Mouse (Mus musculus) cerebellum, adult 11-12 months (tissue): Measurements from ENCODE around the gene Oxa1l.
"Not testable (repeated sequence)": the region's sequence is repeated elsewhere in the genome, so short reads cannot be mapped to it uniquely, and the experiment has no call there.

ENCODE experiments used
- DNase-seq: peaks from one replicate; pipeline ENCODE4 v3.0.0; 2022

Gene Oxa1l

DNA sequence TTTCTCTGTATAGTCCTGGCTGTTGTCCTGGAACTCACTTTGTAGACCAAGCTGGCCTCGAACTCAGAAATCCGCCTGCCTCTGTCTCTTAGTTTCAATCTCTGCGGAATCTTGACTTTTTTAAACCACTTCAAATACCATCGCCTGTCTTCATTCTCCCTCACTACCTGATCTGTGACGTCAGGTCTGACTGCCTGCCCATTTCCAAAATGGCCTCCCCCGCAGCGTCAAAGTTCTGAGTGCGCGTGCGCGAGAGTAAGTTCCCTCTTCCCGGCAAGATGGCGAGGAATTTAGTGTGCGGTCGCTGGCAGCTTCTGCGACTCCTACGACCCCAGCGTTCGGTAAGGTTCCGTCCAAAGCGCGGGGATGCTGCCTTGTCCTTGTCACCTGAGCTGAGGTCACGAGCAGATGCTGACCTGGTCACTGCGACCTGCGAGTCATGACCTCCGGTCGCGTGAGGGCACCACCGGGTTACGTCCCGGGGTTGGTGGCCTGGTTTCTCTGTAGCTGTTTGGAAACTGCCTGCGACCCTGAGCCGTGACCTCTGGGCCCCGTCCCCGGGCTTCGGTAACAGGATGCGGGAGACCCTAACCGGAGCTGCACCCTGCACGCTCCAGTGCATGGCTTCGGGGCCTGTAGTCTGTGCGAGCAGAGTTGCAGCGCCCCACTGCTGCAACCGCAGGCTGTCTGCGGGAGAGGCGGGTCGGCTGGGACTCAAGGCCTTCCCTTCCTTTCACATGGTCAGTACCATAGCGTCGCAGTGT is at the start of gene Oxa1l:
Oxa1l (plus strand) TSS at position 258 of the 764 bp plus-strand sequence.
- peak; percentile 94 for DNase-seq

DNA sequence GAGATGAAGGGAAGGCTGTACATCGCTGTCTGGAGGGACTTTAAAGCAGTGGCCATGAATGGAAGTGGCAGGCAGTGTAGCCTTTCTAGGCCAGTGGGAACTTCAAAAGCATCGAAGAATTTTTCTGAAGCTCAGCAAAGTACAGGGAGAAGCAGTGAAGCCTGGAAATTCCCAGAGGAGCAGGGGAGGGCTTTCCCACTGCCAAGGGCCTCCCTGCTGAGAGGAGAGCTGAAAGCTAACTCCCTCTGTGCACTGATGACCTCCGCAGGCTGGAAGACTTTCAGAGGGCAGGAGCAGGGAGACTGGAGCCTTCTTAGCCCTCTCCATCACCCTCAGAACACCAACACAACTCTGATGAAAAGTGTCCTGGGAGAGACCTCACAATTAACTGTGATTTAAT is 48.9 kb upstream of the Oxa1l start:
- no peak for DNase-seq

DNA sequence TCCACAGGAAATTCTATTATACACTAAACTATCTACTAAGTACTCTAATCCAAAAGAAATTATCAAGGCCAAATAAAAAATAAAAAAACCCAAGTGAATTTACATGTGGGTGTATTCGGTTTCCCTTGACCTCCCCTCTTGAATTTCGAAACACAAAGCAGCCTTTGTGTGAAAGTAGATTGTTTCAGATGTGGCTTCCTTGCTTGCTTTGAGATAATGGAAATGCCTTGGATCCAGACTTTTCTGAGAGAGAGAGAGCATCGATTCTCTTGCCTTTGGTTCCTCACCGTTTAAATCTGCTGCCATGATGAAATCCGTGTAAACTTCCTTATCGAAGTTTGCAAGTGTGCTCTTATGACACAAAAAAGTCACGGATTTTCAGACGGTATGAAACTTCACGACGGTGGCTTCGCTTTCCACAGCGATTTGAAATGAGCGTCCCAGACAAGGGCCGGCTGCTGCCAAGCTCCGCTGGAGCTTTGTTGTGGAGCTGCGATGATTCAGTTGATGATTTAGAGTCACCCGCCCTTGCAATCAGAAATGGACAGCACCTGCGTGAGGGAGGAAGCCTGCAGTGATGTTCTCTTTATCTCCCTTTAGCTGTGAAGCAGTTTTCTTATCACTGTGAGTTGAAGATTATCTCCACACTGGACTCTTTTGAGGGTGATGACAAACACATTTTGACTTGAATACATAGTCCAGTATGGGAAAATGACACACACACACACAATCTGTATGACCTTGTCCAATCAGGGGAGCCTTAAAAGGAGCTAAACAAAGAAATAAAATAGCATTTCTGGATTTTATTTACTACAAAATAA is 38.9 kb upstream of the Oxa1l start:
- DNase-seq, result no peak

DNA sequence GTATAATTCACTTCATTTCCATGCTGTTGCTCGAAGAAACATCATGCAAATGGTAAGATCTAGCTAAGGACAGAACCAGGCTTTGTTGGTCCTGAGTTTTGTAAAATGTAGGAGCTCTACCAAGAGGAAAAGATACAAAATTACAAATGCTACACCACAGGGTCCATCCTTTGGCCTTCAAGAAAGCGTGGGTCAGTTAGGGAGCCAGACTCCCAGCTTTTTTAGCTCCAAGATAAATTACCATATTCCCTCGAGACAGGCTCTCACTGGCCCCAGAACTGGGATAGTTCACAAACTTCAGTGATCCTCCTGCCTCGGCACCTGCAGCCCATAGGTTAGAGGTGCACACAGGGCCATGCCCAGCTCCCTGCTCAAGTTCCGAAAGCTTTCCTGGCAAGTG is 36.1 kb upstream of the Oxa1l start:
- DNase-seq, result no peak

DNA sequence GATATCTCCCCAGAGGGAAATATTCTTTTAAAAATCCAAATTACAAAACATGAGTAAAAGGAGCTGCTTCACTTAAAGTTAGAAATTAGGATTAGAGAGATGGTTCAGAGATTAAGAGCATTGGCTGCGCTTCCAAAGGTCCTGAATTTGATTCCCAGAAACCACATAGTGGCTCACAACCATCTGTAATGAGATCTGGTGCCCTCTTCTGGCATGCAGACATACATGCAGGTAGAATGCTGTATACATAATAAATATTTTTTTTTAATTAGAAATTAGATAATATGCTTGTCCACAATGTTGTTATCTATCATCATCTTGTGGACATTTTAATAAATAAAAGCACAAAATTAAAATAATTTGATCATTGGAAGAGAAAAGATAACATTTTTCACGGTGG is 32.1 kb upstream of the Oxa1l start:
- DNase-seq, result no peak

DNA sequence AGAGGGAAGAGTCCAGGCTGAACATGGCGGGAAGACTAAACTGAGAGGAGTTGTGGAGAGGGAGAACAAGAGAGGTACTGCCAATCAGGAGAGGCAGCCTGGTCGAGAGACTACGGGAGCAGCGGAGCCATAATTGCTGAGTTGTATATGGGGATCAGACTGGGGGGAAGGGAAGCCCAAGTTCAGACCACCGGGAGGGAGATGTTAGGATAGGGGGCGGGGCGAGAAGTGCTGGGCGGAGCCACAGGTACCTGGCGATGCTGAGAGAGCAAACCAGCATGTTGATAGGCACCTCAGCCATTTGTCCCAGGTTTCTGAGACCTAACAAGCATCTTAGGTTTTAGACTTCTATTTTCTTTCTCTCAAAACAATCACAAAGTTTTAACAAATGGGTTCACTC is 31.4 kb upstream of the Oxa1l start:
- no peak for DNase-seq

DNA sequence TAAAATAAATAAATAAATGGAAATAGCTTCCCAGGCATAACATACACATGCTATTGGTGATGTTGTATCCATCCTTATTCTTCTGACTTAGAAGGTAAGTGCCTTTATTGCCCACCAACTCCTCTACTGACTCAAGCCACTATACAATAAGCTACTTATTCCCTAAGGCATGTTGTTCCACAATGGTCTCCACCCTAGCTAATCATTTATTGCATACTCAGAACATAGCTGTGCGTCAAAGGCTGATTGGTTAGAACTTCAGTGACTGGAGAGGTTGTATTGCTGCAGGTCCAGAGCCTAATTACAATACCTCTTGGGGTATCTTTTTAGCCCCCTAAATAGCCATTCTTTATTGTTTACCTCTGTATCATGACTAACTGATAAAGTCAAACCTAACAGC is 29.5 kb upstream of the Oxa1l start:
- DNase-seq, result no peak

DNA sequence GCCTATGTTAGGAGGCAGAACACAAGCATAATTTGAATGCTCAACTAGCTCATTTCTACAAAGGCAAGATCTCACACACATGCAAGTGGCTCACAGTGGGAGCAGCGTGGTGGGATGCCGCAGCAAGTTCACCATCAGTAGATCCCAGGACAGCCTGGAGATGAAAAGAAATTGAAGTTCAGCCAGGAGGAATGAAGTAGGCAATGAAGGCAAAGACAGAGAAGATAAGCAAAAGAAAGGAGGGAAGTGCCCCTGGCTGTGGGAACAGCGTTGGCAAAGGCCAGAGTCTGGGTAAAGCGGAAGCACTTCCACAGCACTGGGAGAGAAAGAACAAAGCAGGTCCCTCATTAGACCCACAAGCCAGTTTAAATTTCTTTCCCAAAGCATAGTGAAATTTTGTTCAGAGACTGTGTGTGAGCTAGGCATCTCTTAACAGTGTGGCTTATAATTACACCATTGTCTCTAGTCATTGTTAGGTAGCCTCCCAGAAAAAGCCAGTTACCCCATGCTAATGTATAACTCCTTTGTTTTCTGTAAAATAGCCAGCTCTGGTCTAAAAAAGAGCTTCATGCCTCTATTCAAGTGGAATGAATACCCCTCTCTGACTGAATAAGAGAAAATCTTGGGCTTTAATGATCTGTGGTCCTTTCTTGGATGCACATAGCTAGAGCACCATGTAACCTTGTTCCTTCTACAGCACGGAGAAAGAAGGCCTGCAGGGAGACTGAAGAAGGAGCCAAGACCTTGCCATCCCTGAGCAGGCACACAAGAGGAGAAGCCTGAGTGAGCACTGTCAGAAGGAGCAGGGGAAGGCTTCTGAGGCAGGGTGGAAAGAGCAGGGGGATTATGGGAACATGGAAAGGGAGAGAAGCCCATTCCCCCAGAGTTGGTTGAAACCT is 28.2 kb upstream of the Oxa1l start:
- DNase-seq, result no peak

DNA sequence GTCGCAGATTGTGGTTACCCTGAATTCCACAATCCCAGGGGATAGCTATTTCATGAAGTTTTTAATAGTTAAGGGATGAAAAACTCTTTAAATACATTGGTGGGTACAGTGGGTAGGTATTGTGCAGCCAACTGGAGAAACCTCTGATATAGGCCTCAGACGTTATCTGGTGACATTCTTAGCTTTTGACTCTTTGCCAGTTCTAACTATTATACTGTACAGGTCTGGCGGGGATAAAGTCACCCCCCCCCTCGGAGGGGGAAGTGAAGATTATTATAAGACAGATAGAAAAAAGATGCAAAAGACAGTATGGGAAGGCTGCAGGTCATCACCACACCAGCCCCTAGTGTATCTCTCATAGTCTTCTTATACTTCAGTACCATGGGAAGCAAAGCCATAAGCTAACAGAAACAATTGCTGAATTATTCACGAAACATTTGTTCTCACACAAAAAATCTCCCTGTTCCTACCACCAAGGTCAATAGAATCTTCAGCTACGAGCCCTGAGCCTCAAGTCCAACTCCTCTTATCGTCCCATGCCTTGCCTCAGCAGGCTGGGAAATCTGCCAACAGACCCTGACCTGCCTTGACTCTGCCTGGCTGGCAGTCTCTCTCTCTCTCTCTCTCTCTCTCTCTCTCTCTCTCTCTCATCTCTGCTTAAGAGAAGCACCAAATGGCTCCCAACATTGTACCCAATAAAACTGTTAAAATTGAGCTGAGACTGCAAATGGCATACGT is 27.0 kb upstream of the Oxa1l start:
- DNase-seq, result no peak

DNA sequence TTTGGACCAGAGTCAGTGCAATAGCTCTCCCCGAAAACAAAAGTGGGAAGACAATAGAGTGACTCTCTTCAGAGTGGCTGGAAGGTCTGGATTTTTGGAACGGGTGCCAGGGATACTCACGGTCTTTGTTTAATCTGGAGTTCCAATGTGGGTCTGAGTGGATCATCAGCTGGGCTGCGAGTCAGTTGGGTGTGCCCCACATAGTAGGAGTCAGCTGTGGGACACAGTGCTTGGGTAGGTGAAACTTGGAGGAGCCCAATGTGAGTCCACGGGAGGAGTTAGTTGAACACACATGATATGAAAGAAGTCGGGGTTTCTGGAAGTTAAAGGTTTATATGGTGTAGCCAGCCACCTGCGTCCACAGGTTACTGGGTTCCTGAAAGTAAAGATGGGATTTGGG is 19.8 kb upstream of the Oxa1l start:
- DNase-seq, result no peak

DNA sequence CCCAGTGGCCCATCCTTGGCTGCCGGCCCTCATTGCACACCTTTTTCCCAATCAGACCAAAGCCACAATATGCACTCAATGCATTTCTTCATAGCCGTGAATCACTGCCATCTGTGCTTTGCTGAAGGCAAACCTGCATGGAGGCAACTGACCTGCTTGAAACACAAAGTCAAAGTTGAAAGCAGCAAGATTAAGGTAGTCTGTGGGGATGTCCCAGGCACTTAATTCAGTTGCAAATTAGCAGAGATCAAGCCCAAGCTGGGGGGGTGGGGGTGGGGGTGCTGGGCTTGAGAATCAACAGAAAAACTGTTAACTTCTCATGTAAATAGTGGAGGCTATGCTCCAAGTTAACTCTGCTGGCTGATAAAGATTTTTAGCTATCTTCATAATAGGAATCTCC is 18.8 kb upstream of the Oxa1l start:
- not testable (repeated sequence) for DNase-seq

DNA sequence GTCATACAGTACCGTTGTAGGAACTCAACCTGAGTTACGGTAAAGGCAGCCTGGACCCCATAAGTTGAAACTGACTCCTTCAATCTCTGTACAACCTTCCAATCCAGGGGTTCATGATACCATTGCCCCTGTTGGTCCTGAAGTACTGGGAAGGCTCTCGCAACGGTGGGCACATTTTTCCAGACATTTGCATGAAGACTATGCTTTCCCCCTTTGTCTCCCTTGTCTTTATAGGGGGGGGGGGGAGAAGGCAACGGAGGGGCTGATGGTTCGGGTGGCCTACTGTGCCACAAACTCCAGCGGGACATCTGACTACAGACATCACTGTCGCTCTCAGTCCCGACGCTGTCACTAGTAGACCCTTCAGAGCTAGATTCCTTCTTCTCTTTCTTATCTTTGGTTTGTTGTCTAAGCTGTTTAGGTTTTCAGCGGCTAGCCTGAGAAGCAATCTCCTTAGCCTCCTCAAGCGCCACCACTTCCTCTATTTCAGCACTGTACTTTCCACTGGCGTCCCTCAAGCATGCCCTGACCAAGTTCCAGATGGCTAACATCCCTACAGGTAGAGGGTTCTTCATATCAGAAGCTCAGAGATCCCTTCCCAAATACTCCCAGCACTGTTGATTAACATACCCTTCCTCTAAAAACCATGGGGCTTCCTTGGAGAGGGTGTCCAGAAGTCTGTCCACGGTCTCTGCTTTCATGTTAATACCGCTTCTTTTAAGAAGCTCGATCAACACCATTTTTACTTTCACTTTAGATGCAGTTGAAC is 9.7 kb upstream of the Oxa1l start:
- DNase-seq, result not testable (repeated sequence)

DNA sequence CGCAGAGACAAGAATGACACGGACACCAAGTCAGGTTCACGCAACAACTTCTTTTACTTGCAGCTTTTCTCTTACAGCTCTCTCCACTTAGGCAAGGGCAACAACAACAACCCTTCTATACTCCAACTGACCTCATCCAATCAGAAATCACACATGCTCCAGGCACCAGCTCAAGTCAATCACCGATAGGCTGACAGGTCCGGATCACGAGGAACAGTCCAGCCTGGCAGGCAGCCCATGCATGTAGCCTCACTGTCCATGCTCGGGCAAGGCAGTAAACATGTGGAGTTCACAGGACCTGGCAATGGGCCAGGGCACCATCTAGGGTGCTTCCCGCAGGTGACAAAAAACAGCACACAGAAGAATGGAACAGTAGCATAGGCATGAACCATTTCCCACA is 8.3 kb upstream of the Oxa1l start:
- no peak for DNase-seq

DNA sequence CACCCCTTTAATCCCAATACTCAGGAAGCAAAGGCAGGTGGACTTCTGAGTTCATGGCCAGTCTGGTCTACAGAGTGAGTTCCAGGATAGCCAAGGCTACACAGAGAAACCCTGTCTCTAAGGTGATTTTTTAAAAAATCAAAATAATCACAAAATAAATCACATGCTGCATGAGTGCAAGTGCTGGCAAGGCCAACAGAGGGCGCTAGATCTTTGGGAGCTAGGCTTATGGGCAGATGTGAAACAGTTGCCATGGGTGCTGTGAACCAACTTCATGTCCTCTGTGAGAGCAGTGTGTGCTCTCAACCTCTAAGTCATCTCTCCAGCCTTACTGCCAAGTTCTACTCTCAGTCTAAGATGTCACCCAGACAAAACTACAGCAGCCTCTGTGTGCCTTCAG is 6.2 kb upstream of the Oxa1l start:
- DNase-seq, result no peak

DNA sequence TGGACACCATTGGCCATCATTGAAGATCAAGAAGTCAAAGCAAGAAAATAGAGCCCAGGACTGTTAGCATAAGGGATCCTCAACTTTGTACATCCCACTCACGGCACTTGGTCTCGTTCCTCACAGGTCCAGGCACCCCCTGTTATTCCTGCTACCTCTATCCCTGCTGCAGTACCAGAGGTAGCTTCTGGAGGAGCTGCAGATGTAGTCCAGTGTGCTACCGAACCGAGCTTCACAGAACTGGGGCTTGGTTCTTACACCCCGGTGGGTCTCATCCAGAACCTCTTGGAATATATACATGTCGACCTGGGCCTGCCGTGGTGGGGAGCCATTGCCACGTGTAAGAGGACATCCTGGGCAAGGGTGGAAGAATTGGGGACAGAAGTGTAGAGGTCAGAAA is 2.5 kb downstream of the Oxa1l start:
- no peak for DNase-seq

DNA sequence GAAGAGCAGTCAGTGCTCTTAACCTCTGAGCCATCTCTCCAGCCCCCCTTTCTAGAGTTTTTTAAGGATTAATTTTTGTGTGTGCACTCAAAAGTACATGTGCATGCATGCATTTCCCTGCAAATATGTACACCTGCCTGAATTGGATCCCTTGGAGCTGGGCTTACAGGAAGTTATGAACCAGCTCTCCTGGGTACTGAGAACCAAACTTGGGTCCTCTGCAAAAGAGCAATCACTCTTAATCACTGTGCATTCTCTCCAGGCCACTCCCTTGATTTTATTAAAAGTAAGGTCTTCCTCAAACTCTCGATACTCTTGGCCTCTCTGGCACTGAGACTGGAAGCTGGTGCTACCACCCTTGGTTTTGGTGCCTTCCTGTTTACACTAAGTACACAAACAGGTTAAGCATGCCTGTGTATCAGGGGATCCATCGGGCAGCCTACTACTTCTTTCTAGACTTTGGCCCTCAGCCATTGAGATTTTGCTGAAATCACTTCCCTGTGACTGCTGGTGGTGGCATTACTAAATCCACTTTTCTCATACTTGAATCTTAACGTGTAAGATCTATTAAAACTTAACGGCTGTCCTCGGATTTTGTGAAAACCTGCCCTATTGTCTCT is 4.5 kb downstream of the Oxa1l start:
- DNase-seq, result no peak

DNA sequence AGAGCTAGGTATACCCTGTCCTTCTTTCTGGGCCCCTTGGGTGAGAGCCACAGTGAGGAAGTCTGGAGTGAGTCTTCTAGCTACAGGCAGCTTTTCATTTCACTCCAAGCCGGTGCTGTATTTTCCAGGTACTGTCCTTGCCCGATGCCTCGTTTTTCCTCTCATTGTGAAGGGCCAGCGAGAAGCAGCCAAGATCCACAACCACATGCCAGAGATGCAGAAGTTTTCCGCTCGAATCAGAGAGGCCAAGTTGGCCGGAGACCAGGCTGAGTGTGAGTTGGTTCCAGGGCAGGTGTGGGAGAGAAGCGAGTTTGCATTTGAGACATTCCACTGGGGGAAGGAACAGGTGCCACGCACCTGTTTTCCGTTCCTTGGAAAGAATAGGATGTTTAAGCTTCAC is 5.9 kb downstream of the Oxa1l start:
- DNase-seq, result no peak

DNA sequence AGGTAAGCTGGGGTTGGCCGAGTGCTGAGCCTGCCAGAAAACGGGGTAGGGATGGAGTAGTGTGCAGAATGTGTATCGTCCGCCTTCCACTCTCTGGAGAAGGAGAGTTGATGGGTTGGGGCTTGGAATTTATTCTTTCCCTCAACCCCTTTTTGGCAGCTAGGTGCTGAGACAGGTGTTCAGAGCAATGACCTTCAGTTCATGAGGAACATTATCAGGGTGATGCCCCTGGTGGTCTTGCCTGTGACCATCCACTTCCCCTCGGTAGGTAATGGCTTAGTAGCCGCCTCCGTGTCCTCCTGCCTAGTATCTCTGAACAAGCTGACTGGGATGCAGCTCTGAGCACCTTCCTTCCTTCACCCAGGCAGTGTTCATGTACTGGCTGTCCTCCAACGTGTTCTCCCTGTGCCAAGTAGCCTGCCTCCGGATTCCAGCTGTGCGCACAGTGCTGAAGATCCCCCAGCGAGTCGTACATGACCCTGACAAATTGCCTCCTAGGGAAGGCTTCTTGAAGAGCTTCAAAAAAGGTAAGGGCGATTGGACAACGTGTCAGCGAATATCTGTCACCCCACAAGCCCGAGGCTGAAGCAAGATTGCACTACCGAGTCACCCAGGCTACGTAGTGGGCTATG is 6.9 kb downstream of the Oxa1l start:
- no peak for DNase-seq

DNA sequence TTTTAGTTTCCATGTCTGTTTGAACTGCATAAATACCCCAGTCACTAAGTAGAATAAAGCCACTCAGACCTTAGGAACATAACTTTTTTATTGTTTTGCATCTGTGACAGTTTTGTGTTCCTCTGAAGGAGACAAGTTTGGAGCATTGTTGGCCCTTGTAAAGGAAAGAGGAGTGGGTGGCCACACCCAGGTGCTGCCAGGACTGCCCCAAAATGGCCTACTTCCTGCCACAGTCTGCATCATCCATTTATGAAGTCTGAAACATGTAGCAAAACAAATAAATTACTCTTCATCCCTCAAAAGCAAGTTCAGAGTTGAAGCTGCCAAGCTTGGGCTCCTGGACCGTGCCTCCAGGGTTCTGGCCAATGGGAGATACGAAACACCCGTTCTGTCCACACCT is 8.7 kb downstream of the Oxa1l start:
- DNase-seq, result no peak

DNA sequence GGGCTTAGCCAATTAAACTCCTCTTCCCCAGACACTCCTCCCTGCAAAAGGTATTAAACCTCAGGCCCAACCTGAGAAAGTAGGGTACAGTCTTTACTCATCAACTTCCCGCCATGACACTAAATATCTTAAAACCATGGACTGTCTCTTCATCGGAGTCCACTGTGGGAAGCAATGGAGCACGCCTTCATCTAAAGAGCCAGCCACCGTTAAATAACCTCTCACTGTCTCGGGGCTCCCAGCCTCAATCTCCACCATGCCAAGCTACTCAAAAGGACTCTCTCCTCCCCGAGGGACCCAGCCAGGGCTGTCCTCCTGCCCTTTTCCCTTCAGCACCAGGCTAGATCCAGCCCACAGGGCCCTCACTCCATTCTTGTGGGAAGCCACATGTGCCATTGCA is 10.0 kb downstream of the Oxa1l start:
- no peak for DNase-seq

DNA sequence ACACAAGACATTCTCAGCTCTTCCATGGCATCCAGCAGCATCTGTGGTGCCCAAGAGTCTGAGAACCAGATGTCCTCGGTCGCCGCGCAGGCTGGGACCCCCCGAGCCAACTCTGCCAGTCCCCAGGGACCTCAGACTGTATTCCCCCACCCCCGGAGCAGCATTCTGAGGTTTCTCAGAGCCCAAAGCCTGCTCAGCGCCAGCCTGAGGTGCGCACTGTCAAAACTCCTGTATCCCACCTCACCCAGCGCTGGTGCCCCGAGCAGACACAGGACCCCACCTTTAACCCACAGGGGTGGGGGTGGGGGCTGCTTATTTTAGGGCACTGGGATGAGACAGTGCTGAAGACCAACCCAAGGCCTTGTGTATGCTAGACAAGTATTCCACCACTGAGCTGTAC is 10.8 kb downstream of the Oxa1l start:
- DNase-seq, result no peak
